Mouse (Mus musculus) forebrain, postnatal 0 days (tissue): ENCODE results near the gene Gm20683. TPM values are rescaled to one million over a fixed set of nuclear protein-coding genes. Genes with fewer than 3 reads are reported as not detected.
"Not testable (repeated sequence)": the region's sequence is repeated elsewhere in the genome, so short reads cannot be mapped to it uniquely, and the experiment has no call there.

Experiments used
- ATAC-seq: fragments of 200-750 bp; cut with Nextera tagmentation; 2 replicates; pipeline ENCODE4 v1.8.0; 2017; ENCODE audit warnings: mild to moderate bottlenecking, moderate library complexity
- DNase-seq: peaks from one replicate; pipeline ENCODE4 v3.0.0-alpha.2; 2015
- H3K27ac ChIP-seq: fragments of 300-500 bp; sonication (generic); 2 replicates; pipeline ENCODE4 v1.5.1; 2014; ENCODE audit warnings: low read depth, mild to moderate bottlenecking, antibody characterized with exemption, low read length, moderate library complexity, mixed read lengths
- H3K27me3 ChIP-seq: fragments of 300-500 bp; sonication (generic); 2 replicates; pipeline ENCODE4 v1.6.1; 2014; ENCODE audit warnings: mild to moderate bottlenecking, low read length, mixed read lengths; ENCODE audit not compliant: insufficient read depth
- H3K36me3 ChIP-seq: fragments of 300-500 bp; sonication (generic); 2 replicates; pipeline ENCODE4 v1.6.1; 2014; ENCODE audit warnings: mild to moderate bottlenecking, moderate library complexity; ENCODE audit not compliant: insufficient read depth
- H3K4me1 ChIP-seq: fragments of 300-500 bp; sonication (generic); 2 replicates; pipeline ENCODE4 v1.6.1; 2014; ENCODE audit warnings: antibody characterized with exemption; ENCODE audit not compliant: insufficient read depth
- H3K4me2 ChIP-seq: fragments of 300-500 bp; sonication (generic); 2 replicates; pipeline ENCODE4 v1.6.1; 2014; ENCODE audit warnings: low read depth, mild to moderate bottlenecking, moderate library complexity
- H3K4me3 ChIP-seq: fragments of 300-500 bp; sonication (generic); 2 replicates; pipeline ENCODE4 v1.5.1; 2014; ENCODE audit warnings: low read depth, low read length, mixed read lengths
- H3K9ac ChIP-seq: fragments of 300-500 bp; sonication (generic); 2 replicates; pipeline ENCODE4 v1.6.1; 2014; ENCODE audit warnings: mild to moderate bottlenecking
- H3K9me3 ChIP-seq: fragments of 300-500 bp; sonication (generic); 2 replicates; pipeline ENCODE4 v1.6.1; 2016; ENCODE audit warnings: low read length
- CTCF ChIP-seq: sonication (generic); IDR thresholded peaks from 2 replicates; pipeline ENCODE4 v1.5.1; 2016; ENCODE audit warnings: antibody characterized with exemption, control low read depth, low read depth
- WGBS: fragments of 180-500 bp; shearing (Covaris S2); extraction: QIAGEN DNeasy Blood & Tissue Kit; methylation state at CpG from one replicate; pipeline ENCODE4 v1.1.7; 2014; 5-methylcytosine and 5-hydroxymethylcytosine counted together
- polyA plus RNA-seq: library from polyadenylated mRNA; unstranded; fragments of >200 nt; fragmentation: Nextera tagmentation; extraction: Ambion mirVana; gene quantifications from 2 replicates; pipeline ENCODE4 v1.2.1, GENCODE M21; 2015
- total RNA-seq: library from RNA; depleted of rRNA; stranded (reverse); fragments of >200 nt; gene quantifications from 2 replicates; pipeline ENCODE4 v1.2.3, GENCODE M21; 2014

Gene Gm20683
- total and polyA plus RNA-seq, 2 experiments from 2014 or later = 12.3 to 23.8 TPM

DNA sequence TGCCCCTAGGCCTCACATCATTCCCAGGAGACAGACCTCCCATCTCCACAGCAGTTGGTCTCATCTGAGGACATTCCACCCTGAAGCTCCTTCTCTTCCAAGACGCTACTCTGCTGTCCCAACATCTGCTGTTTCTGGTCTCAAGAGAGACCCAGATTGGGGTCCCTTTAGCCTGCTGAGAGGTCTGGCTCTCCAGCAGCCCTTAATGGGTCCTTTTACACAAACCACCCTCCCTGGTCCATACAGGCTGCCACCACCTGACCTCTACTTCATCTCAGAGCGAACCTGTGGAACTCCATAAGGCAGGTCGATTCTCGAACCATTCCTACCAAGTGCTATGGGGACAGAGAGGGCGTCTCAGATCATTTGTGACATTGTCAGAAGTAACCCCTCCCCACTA is 33.5 kb downstream of the Gm20683 start:
- DNase-seq = peak; percentile 36
- H3K4me3 ChIP-seq = peak overlapping the region; percentile 95
- H3K4me1 ChIP-seq = peaks cover 23% of the 10 kb centered on the region
- WGBS = 35% methylated on average over 5 of the region's 5 CpGs
- H3K27ac ChIP-seq = peak overlapping the region; percentile 96
- no peak for ATAC-seq
- no peaks in the 10 kb centered on the region for H3K27me3 ChIP-seq
- H3K9ac ChIP-seq = peak overlapping the region; percentile 97
- H3K36me3 ChIP-seq = no peaks in the 10 kb centered on the region
- H3K4me2 ChIP-seq = peak overlapping the region; percentile 65
- no peaks in the 10 kb centered on the region for H3K9me3 ChIP-seq
- no peak for TF ChIP-seq CTCF

DNA sequence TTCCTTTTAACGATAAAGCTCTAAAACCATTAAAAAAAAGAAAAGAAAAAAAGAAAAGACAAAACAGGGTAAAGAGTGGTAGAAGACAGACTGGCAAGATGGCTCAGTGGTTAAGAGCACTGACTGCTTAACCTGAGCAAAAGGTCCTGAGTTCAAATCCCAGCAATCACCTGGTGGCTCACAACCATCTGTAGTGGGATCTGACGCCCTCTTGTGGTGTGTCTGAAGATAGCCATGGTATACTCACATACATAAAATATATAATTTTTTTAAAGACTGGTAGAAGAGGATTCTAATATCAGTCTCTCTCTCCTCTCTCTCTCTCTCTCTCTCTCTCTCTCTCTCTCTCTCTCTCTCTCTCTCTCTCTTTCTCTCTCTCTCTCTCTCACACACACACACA is 34.1 kb downstream of the Gm20683 start:
- not testable (repeated sequence) for H3K36me3 ChIP-seq, H3K27me3 ChIP-seq, H3K9me3 ChIP-seq, H3K27ac ChIP-seq, H3K4me3 ChIP-seq, H3K9ac ChIP-seq, ATAC-seq, H3K4me2 ChIP-seq, DNase-seq
- WGBS = 55% methylated on average over 2 of the region's 2 CpGs
- peaks cover 23% of the 10 kb centered on the region for H3K4me1 ChIP-seq
- TF ChIP-seq CTCF = peak; percentile 46

DNA sequence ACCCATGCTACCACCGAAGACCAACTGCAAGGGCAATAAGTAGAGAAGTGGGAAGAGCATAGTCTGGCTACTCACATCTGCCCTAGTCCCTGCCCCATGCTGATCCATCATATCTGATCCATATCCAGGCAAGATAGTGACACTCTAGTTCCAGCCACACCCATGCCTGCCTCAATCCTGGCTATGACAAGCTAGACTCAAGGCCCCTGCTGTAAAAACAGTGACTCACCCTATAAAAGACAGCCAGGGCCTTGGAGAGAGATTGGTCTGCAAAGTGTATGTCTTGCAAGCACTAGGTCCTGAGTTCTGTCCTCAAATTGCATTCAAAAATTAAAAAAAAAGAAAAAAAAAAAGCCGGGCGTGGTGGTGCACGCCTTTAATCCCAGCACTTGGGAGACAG is 35.1 kb downstream of the Gm20683 start:
- no peak for DNase-seq
- TF ChIP-seq CTCF = no peak
- 90% methylated on average over 4 of the region's 4 CpGs for WGBS

DNA sequence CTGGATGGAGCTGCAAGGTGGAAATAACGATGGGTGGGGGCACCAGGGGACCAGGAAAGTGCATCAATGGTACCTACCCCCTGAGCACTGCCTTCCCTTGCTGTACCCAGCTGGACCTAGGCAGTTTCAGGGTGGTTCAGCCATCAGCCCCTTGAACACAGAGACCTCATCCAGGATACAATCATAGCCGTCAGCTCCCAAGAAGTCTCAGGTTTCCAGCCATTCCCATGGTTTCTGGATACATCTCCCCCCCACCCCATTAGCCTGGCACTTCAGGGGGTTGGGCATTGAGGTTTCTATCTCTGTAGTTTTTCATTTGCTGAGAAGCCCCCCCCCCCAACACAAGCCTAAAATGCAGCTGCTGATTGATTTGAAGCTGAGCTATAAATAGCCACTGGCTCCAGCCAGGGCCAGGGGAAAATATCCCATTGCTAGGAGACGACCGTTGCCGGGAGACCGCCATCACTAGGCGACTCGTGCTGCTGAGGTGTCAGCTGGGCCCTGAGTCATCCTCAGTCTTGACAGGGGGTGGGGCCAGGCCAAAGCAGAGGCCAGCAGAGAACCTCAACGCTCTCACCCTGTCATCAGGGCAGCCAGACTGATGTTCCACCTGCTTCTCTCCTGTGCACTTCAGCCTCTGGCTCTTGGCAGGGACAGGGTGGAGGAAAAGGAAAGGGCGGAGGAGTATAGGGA is 38.6 kb downstream of the Gm20683 start:
- no peak overlapping the region for H3K4me3 ChIP-seq
- no peak for TF ChIP-seq CTCF
- H3K9ac ChIP-seq = peak overlapping the region; percentile 40
- ATAC-seq (peak; percentile 96), DNase-seq (peak; percentile 89)
- 7% methylated on average over 10 of the region's 10 CpGs for WGBS
- peak overlapping the region; percentile 89 for H3K27ac ChIP-seq
- H3K36me3 ChIP-seq = no peaks in the 10 kb centered on the region
- no peaks in the 10 kb centered on the region for H3K27me3 ChIP-seq
- H3K4me2 ChIP-seq = peak overlapping the region; percentile 33
- H3K4me1 ChIP-seq = peaks cover 10% of the 10 kb centered on the region
- H3K9me3 ChIP-seq = no peaks in the 10 kb centered on the region

More for the DNA sequence above, 35.1 kb downstream of the Gm20683 start:
- no peak overlapping the region for H3K27ac ChIP-seq
- H3K9me3 ChIP-seq = no peaks in the 10 kb centered on the region
- no peak overlapping the region for H3K4me3 ChIP-seq
- no peak overlapping the region for H3K4me2 ChIP-seq
- H3K9ac ChIP-seq = no peak overlapping the region
- H3K27me3 ChIP-seq = no peaks in the 10 kb centered on the region
- H3K4me1 ChIP-seq = peaks cover 27% of the 10 kb centered on the region
- no peak for ATAC-seq
- no peaks in the 10 kb centered on the region for H3K36me3 ChIP-seq

DNA sequence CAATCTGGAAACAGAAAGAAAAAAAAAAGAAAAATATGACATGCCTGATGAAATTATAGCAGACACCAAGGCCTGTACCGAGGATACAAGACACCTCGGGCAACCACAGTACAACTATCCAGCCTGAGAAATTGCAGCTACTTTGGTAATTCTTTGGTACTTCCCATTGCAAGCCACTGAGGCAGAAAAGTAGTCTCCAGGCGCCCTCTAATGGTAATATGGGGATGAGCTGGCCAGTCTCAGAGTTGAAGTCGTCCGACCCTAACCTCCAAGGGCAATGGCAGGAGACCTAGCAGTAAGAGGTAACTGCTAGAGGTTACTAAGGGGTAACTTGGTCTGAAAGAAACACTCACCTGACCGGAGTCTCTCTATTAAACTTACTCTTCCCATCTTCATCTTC is 40.5 kb downstream of the Gm20683 start:
- no peak overlapping the region for H3K27ac ChIP-seq
- H3K4me1 ChIP-seq = peaks cover 9% of the 10 kb centered on the region; the same call in 1 of the 2 replicates
- no peak overlapping the region for H3K4me2 ChIP-seq
- ATAC-seq = peak; percentile 32; the same call in 1 of the 2 replicates
- H3K9ac ChIP-seq = no peak overlapping the region
- TF ChIP-seq CTCF = peak; percentile 87
- peak; percentile 82 for DNase-seq
- no peaks in the 10 kb centered on the region for H3K36me3 ChIP-seq
- H3K9me3 ChIP-seq = no peaks in the 10 kb centered on the region
- H3K27me3 ChIP-seq = peaks cover 6% of the 10 kb centered on the region; the same call in 1 of the 2 replicates
- H3K4me3 ChIP-seq = no peak overlapping the region
- 5% methylated on average over 6 of the region's 6 CpGs for WGBS

DNA sequence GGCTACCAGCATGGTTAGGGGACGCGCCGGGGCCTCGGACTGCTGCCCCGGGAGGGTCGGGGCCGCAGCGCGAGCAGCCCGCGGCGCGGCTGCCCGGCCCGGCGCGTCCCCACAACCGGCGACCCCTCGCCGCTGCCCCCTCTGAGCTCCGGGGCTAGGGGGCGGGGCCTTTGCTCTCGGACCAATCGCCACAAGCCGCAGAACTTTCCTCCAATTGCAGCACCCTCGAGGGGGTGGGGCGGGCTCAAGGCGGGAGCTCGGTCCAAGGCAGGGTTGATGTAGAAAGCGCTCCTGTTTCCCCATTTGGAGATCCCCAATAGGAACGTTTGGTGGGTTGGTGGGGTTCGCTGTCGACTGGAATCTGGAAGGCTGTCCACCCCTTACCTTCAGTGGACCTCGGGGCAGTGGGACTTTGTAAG is 44.6 kb downstream of the Gm20683 start, which contains the start of gene Metrn:
Gene Metrn, minus strand, starts transcription at position 186 of the 419 bp plus-strand sequence.
- TF ChIP-seq CTCF = no peak
- peaks cover 11% of the 10 kb centered on the region for H3K4me1 ChIP-seq
- H3K27me3 ChIP-seq = peaks cover 6% of the 10 kb centered on the region; the same call in 1 of the 2 replicates
- H3K9ac ChIP-seq = peak within 1 kb of the TSS; percentile 45
- WGBS = 1% methylated on average over 33 of the region's 35 CpGs
- H3K27ac ChIP-seq = peak within 1 kb of the TSS; percentile 16; the same call in 1 of the 2 replicates
- DNase-seq = peak; percentile 69
- no peaks in the 10 kb centered on the region for H3K9me3 ChIP-seq
- ATAC-seq = peak; percentile 66
- peak within 1 kb of the TSS; percentile 47 for H3K4me3 ChIP-seq
- H3K4me2 ChIP-seq = peak within 1 kb of the TSS; percentile 64
- H3K36me3 ChIP-seq = no peaks in the 10 kb centered on the region

DNA sequence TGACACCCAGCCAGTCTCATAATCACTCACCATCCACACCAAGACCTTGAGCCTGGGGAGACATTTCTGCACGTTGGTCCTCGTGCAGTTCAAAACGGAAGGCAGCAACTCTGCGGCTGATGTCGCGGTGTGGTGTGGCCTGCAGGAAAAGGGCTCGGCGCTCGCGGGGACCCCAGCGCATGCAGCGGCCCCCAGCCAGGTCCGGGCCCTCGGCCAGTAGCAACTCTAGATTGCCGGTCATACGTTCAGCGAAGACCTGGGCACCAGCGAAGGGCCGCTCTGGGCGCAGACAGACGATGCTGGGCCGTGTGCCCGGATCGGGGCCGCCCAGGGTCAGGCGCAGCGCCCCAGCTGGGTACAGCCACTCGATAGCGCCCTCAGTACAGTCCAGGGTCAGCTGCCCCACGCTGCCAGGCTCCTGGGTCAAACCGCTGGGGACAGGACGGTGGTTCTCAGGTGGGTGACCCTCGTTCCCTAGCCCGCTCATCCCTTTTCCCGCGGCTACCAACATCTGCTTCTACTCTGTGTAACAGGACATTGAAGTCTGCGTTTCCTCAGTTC is 45.3 kb downstream of the Gm20683 start:
- H3K9ac ChIP-seq = peak overlapping the region; percentile 45; the same call in 1 of the 2 replicates
- DNase-seq (no peak), ATAC-seq (no peak)
- no peak for TF ChIP-seq CTCF
- H3K27ac ChIP-seq = peak overlapping the region; percentile 16; the same call in 1 of the 2 replicates
- H3K9me3 ChIP-seq = no peaks in the 10 kb centered on the region
- 3% methylated on average over 37 of the region's 37 CpGs for WGBS
- H3K4me2 ChIP-seq = peak overlapping the region; percentile 64
- H3K27me3 ChIP-seq = peaks cover 6% of the 10 kb centered on the region; the same call in 1 of the 2 replicates
- peak overlapping the region; percentile 47 for H3K4me3 ChIP-seq
- peaks cover 11% of the 10 kb centered on the region for H3K4me1 ChIP-seq
- no peaks in the 10 kb centered on the region for H3K36me3 ChIP-seq
